Mouse (Mus musculus) liver, adult 2 months (tissue): ENCODE measurements around the gene Wfdc3.

Experiments
- CTCF ChIP-seq: fragments of 200-500 bp; IDR thresholded peaks from 2 replicates; pipeline ENCODE4 v1.5.1; 2011; ENCODE audit warnings: low read depth, low read length, control low read depth
- POLR2A ChIP-seq: fragments of 200-500 bp; IDR thresholded peaks from 2 replicates; pipeline ENCODE4 v1.6.1; 2011; ENCODE audit warnings: low read length, control low read depth; ENCODE audit not compliant: insufficient read depth; ENCODE audit errors: extremely low read depth

- TF ChIP-seq CTCF: no peak
- no peak for TF ChIP-seq POLR2A
Measured at GRCm38 (mm10) chr2:164734839-164735238, 10.9 kb downstream of the Wfdc3 start.
